Mouse (Mus musculus) gastrocnemius, postnatal 10 days (tissue): ENCODE measurements at regions not wholly inside any gene's neighbourhood (a gene's known extent, or its start where the extent isn't known, plus 50 kb on each side); places are given as distances from the start of the nearest gene placed in this dataset.

Source experiments
- DNase-seq: peaks from one replicate; pipeline ENCODE4 v3.0.0; 2021; ENCODE audit warnings: mixed read lengths

GRCm38 (mm10) chr2:61083100-61083499, 120.1 kb upstream of the Rbms1 start:
- DNase-seq, result no peak

GRCm38 (mm10) chr2:61082640-61083039, 119.6 kb upstream of the Rbms1 start:
- no peak for DNase-seq

- no peak for DNase-seq
Observed at GRCm38 (mm10) chr2:61080006-61080405, 117.0 kb upstream of the Rbms1 start.

- DNase-seq, result no peak
Observed at GRCm38 (mm10) chr2:61071025-61071424, 108.0 kb upstream of the Rbms1 start.

GRCm38 (mm10) chr2:61067877-61068276, 104.9 kb upstream of the Rbms1 start:
- no peak for DNase-seq

- peak; percentile 10 for DNase-seq
Observed at GRCm38 (mm10) chr2:61062125-61062524, 99.1 kb upstream of the Rbms1 start.

GRCm38 (mm10) chr2:61060906-61061305, 97.9 kb upstream of the Rbms1 start:
- DNase-seq, result no peak

GRCm38 (mm10) chr2:61058545-61059235, 95.7 kb upstream of the Rbms1 start:
- DNase-seq, result no peak

- no peak for DNase-seq
Observed at GRCm38 (mm10) chr2:61052296-61052695, 89.3 kb upstream of the Rbms1 start.

GRCm38 (mm10) chr2:61051808-61052207, 88.8 kb upstream of the Rbms1 start:
- no peak for DNase-seq

- DNase-seq, result no peak
Observed at GRCm38 (mm10) chr2:61046111-61046767, 83.2 kb upstream of the Rbms1 start.

GRCm38 (mm10) chr2:61045467-61045866, 82.5 kb upstream of the Rbms1 start:
- no peak for DNase-seq

- DNase-seq, result no peak
Observed at GRCm38 (mm10) chr2:61032920-61033319, 69.9 kb upstream of the Rbms1 start.

GRCm38 (mm10) chr2:61029706-61030105, 66.7 kb upstream of the Rbms1 start:
- DNase-seq, result no peak

GRCm38 (mm10) chr2:61028578-61028977, 65.6 kb upstream of the Rbms1 start:
- DNase-seq, result no peak

- no peak for DNase-seq
Observed at GRCm38 (mm10) chr2:61027686-61028085, 64.7 kb upstream of the Rbms1 start.

- no peak for DNase-seq
Observed at GRCm38 (mm10) chr2:61022411-61022810, 59.4 kb upstream of the Rbms1 start.

- no peak for DNase-seq
Observed at GRCm38 (mm10) chr2:61020791-61021190, 57.8 kb upstream of the Rbms1 start.

- DNase-seq, result no peak
Observed at GRCm38 (mm10) chr2:61013006-61013405, 50.0 kb upstream of the Rbms1 start.
